Mouse (Mus musculus) neural tube, embryonic 15.5 days (tissue): ENCODE results near the gene Gin1. TPM values are rescaled to one million over a fixed set of nuclear protein-coding genes. Genes with fewer than 3 reads are reported as not detected.

ENCODE experiments used
- ATAC-seq: fragments of 200-750 bp; cut with Nextera tagmentation; 2 replicates; pipeline ENCODE4 v1.8.0; 2017; ENCODE audit warnings: mild to moderate bottlenecking, moderate TSS enrichment, moderate library complexity; ENCODE audit not compliant: low FRiP score
- H3K27ac ChIP-seq: fragments of 300-500 bp; sonication (generic); replicated peaks from 2 replicates; pipeline ENCODE4 v1.5.1; 2015; ENCODE audit warnings: mild to moderate bottlenecking, inconsistent platforms
- H3K27me3 ChIP-seq: fragments of 300-500 bp; sonication (generic); replicated peaks from 2 replicates; pipeline ENCODE4 v1.6.1; 2015; ENCODE audit warnings: inconsistent platforms
- H3K36me3 ChIP-seq: fragments of 300-500 bp; sonication (generic); 2 replicates; pipeline ENCODE4 v1.6.1; 2015; ENCODE audit warnings: inconsistent platforms
- H3K4me1 ChIP-seq: fragments of 300-500 bp; sonication (generic); 2 replicates; pipeline ENCODE4 v1.6.1; 2015; ENCODE audit warnings: inconsistent platforms
- H3K4me2 ChIP-seq: fragments of 300-500 bp; sonication (generic); 2 replicates; pipeline ENCODE4 v1.6.1; 2015; ENCODE audit warnings: inconsistent platforms, mild to moderate bottlenecking, moderate library complexity
- H3K4me3 ChIP-seq: fragments of 300-500 bp; sonication (generic); replicated peaks from 2 replicates; pipeline ENCODE4 v1.5.1; 2015; ENCODE audit warnings: mild to moderate bottlenecking, inconsistent platforms
- H3K9ac ChIP-seq: fragments of 300-500 bp; sonication (generic); replicated peaks from 2 replicates; pipeline ENCODE4 v1.6.1; 2015; ENCODE audit warnings: mild to moderate bottlenecking, inconsistent platforms
- H3K9me3 ChIP-seq: fragments of 300-500 bp; sonication (generic); replicated peaks from 2 replicates; pipeline ENCODE4 v1.6.1; 2016; ENCODE audit warnings: inconsistent platforms
- WGBS: fragments of 180-500 bp; shearing (Covaris S2); methylation state at CpG from one replicate; pipeline ENCODE4 v1.1.7; 2015; ENCODE audit warnings: mixed read lengths; 5-methylcytosine and 5-hydroxymethylcytosine counted together
- polyA plus RNA-seq: library from polyadenylated mRNA; unstranded; fragments of >200 nt; fragmentation: Nextera tagmentation; extraction: Ambion mirVana; gene quantifications from 2 replicates; pipeline ENCODE4 v1.2.1, GENCODE M21; 2015

Gene Gin1
- polyA plus RNA-seq: 15.7 and 16.8 TPM in 2 replicates

GRCm38 (mm10) chr1:97769904-97770753 is at the start of gene Gin1, which contains the start of gene Ppip5k2:
Gene Gin1 (plus strand): TSS chr1:97770172.
Gene Ppip5k2 (minus strand): TSS chr1:97770411.
- Histone ChIP-seq H3K4me2 (peak within 1 kb of the TSS; percentile 67), H3K27me3 (no peaks in the 10 kb centered on the region), H3K9ac (peak within 1 kb of the TSS; percentile 83), H3K4me1 (peaks cover 27% of the 10 kb centered on the region), H3K9me3 (no peaks in the 10 kb centered on the region), H3K27ac (peak within 1 kb of the TSS; percentile 92), H3K4me3 (peak within 1 kb of the TSS; percentile 92), H3K36me3 (no peaks in the 10 kb centered on the region)
- ATAC-seq: peak; percentile 99
- WGBS: under 1% methylated on average over 66 of the region's 66 CpGs

GRCm38 (mm10) chr1:97726730-97727129 is 43.2 kb upstream of the Gin1 start:
- Histone ChIP-seq H3K4me1 (no peaks in the 10 kb centered on the region), H3K4me3 (no peak overlapping the region), H3K4me2 (no peak overlapping the region), H3K9ac (no peak overlapping the region), H3K27me3 (no peaks in the 10 kb centered on the region), H3K9me3 (no peaks in the 10 kb centered on the region), H3K27ac (no peak overlapping the region), H3K36me3 (peaks cover 30% of the 10 kb centered on the region)
- 0 out of 2 replicates have a peak, but pooled peaks have one; percentile 38 for ATAC-seq
- WGBS: 77% methylated on average over 2 of the region's 2 CpGs

GRCm38 (mm10) chr1:97729339-97729738 is 40.6 kb upstream of the Gin1 start:
- Histone ChIP-seq H3K27ac (no peak overlapping the region), H3K9me3 (no peaks in the 10 kb centered on the region), H3K27me3 (no peaks in the 10 kb centered on the region), H3K4me1 (no peaks in the 10 kb centered on the region), H3K4me2 (no peak overlapping the region), H3K9ac (no peak overlapping the region), H3K4me3 (no peak overlapping the region), H3K36me3 (peaks cover 30% of the 10 kb centered on the region)
- WGBS: 71% methylated on average over 1 of the region's 1 CpGs
- ATAC-seq: no peak

- 95% methylated on average over 1 of the region's 1 CpGs for WGBS
- no peak for ATAC-seq
Measured at GRCm38 (mm10) chr1:97743063-97743462, 26.9 kb upstream of the Gin1 start.

GRCm38 (mm10) chr1:97745712-97746111 is 24.3 kb upstream of the Gin1 start:
- H3K4me1 ChIP-seq: no peaks in the 10 kb centered on the region
- H3K4me3 ChIP-seq: no peak overlapping the region
- H3K9me3 ChIP-seq: no peaks in the 10 kb centered on the region
- no peak overlapping the region for H3K27ac ChIP-seq
- no peak overlapping the region for H3K4me2 ChIP-seq
- no peaks in the 10 kb centered on the region for H3K27me3 ChIP-seq
- no peak overlapping the region for H3K9ac ChIP-seq
- ATAC-seq: no peak
- 96% methylated on average over 4 of the region's 4 CpGs for WGBS
- H3K36me3 ChIP-seq: peaks cover 52% of the 10 kb centered on the region

More at GRCm38 (mm10) chr1:97743063-97743462, 26.9 kb upstream of the Gin1 start:
- H3K9me3 ChIP-seq: no peaks in the 10 kb centered on the region
- H3K27me3 ChIP-seq: no peaks in the 10 kb centered on the region
- H3K4me2 ChIP-seq: no peak overlapping the region
- H3K4me1 ChIP-seq: no peaks in the 10 kb centered on the region
- H3K9ac ChIP-seq: no peak overlapping the region
- H3K27ac ChIP-seq: no peak overlapping the region
- no peak overlapping the region for H3K4me3 ChIP-seq
- H3K36me3 ChIP-seq: peaks cover 56% of the 10 kb centered on the region

- Histone ChIP-seq H3K4me2 (no peak overlapping the region), H3K9me3 (no peaks in the 10 kb centered on the region), H3K4me3 (no peak overlapping the region), H3K27ac (no peak overlapping the region), H3K9ac (no peak overlapping the region), H3K36me3 (peaks cover 51% of the 10 kb centered on the region), H3K27me3 (no peaks in the 10 kb centered on the region), H3K4me1 (no peaks in the 10 kb centered on the region)
- WGBS: over 99% methylated on average over 7 of the region's 7 CpGs
- no peak for ATAC-seq
Measured at GRCm38 (mm10) chr1:97746261-97746660, 23.7 kb upstream of the Gin1 start.

GRCm38 (mm10) chr1:97748163-97748562 is 21.8 kb upstream of the Gin1 start:
- Histone ChIP-seq H3K4me3 (no peak overlapping the region), H3K4me2 (no peak overlapping the region), H3K4me1 (no peaks in the 10 kb centered on the region), H3K9ac (no peak overlapping the region), H3K9me3 (no peaks in the 10 kb centered on the region), H3K27ac (no peak overlapping the region), H3K27me3 (no peaks in the 10 kb centered on the region), H3K36me3 (peaks cover 48% of the 10 kb centered on the region)
- no peak for ATAC-seq
- 92% methylated on average over 3 of the region's 3 CpGs for WGBS

GRCm38 (mm10) chr1:97753216-97753615 is 16.8 kb upstream of the Gin1 start:
- ATAC-seq: no peak
- Histone ChIP-seq H3K27ac (no peak overlapping the region), H3K4me2 (no peak overlapping the region), H3K9me3 (no peaks in the 10 kb centered on the region), H3K4me3 (no peak overlapping the region), H3K9ac (no peak overlapping the region), H3K27me3 (no peaks in the 10 kb centered on the region), H3K4me1 (no peaks in the 10 kb centered on the region), H3K36me3 (peaks cover 39% of the 10 kb centered on the region)

GRCm38 (mm10) chr1:97754392-97754791 is 15.6 kb upstream of the Gin1 start:
- Histone ChIP-seq H3K9ac (no peak overlapping the region), H3K27ac (no peak overlapping the region), H3K4me3 (no peak overlapping the region), H3K36me3 (peaks cover 34% of the 10 kb centered on the region), H3K4me1 (no peaks in the 10 kb centered on the region), H3K9me3 (no peaks in the 10 kb centered on the region), H3K27me3 (no peaks in the 10 kb centered on the region), H3K4me2 (no peak overlapping the region)
- 84% methylated on average over 4 of the region's 4 CpGs for WGBS
- no peak for ATAC-seq

GRCm38 (mm10) chr1:97759841-97760240 is 10.1 kb upstream of the Gin1 start:
- Histone ChIP-seq H3K9ac (no peak overlapping the region), H3K27me3 (no peaks in the 10 kb centered on the region), H3K27ac (no peak overlapping the region), H3K4me1 (peaks cover 5% of the 10 kb centered on the region; the same call in 1 of the 2 replicates), H3K4me3 (no peak overlapping the region), H3K4me2 (no peak overlapping the region), H3K36me3 (peaks cover 15% of the 10 kb centered on the region), H3K9me3 (no peaks in the 10 kb centered on the region)
- ATAC-seq: no peak

GRCm38 (mm10) chr1:97760598-97760997 is 9.4 kb upstream of the Gin1 start:
- no peaks in the 10 kb centered on the region for H3K27me3 ChIP-seq
- WGBS: 82% methylated on average over 7 of the region's 7 CpGs
- no peak overlapping the region for H3K4me2 ChIP-seq
- no peak overlapping the region for H3K4me3 ChIP-seq
- H3K36me3 ChIP-seq: peaks cover 8% of the 10 kb centered on the region
- H3K9ac ChIP-seq: no peak overlapping the region
- H3K4me1 ChIP-seq: peaks cover 11% of the 10 kb centered on the region
- H3K9me3 ChIP-seq: no peaks in the 10 kb centered on the region
- no peak for ATAC-seq
- no peak overlapping the region for H3K27ac ChIP-seq

- Histone ChIP-seq H3K4me1 (peaks cover 11% of the 10 kb centered on the region), H3K36me3 (peaks cover 6% of the 10 kb centered on the region; the same call in 1 of the 2 replicates), H3K4me3 (no peak overlapping the region), H3K27ac (no peak overlapping the region), H3K27me3 (no peaks in the 10 kb centered on the region), H3K4me2 (no peak overlapping the region), H3K9me3 (no peaks in the 10 kb centered on the region), H3K9ac (no peak overlapping the region)
- 62% methylated on average over 6 of the region's 6 CpGs for WGBS
- ATAC-seq: no peak
Measured at GRCm38 (mm10) chr1:97761477-97761876, 8.5 kb upstream of the Gin1 start.
